Mouse (Mus musculus) brain, adult 10 weeks (tissue): ENCODE results near the gene Gm21996. TPM values are rescaled to one million over a fixed set of nuclear protein-coding genes. Genes with fewer than 3 reads are reported as not detected.

Experiments
- polyA plus RNA-seq: library from polyadenylated mRNA; stranded (reverse); fragments of 350-450 nt; fragmentation: Illumina TruSeq; extraction: RNeasy Lipid Tissue Mini Kit (QIAGEN cat#74804); gene quantifications from one replicate; pipeline ENCODE4 v1.2.3, GENCODE M21; 2015; ENCODE audit warnings: low read depth, low replicate concordance

The Gm21996 gene
- not detected for polyA plus RNA-seq

GRCm38 (mm10) chrY:89745432-89745831, at the start of gene Gm21996:
Gene Gm21996, minus strand, starts transcription at chrY:89745532.

